Mouse (Mus musculus): ENCODE measurements at regions not wholly inside any gene's neighbourhood (a gene's known extent, or its start where the extent isn't known, plus 50 kb on each side); places are given as distances from the start of the nearest gene placed in this dataset.
A peak's percentile ranks its signal among the peaks of the same experiment; 100 is the strongest.

DNA sequence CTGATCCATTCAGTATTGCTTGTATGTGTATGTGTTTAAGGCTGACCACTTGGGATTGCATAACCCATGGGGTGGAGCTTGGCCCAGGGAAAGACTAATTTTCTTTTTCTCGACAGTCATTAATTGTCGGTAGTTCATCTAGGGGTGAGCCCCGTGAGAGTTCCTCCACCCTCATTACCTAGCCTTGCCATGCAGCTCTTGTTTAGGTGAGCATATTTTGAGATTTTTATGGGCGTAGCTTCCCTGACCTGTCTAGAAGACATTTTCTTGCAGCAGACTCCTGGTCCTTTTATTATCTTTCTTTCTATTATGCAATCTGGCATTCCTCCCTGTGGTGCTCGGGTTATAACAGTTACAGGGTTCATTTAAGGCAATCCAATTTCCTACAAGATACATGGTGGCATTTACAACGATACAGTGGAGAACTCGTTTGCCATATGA, 74.4 kb upstream of the Raph1 start:
- no peaks in the 10 kb centered on the region for H3K9me3 ChIP-seq (ENCODE audit: control insufficient read depth, low read length)
- ATAC-seq (ENCODE audit: insufficient read depth, low FRiP score, low TSS enrichment) = no peak
- no peak overlapping the region for H3K27ac ChIP-seq (ENCODE audit: low read depth, low read length)

DNA sequence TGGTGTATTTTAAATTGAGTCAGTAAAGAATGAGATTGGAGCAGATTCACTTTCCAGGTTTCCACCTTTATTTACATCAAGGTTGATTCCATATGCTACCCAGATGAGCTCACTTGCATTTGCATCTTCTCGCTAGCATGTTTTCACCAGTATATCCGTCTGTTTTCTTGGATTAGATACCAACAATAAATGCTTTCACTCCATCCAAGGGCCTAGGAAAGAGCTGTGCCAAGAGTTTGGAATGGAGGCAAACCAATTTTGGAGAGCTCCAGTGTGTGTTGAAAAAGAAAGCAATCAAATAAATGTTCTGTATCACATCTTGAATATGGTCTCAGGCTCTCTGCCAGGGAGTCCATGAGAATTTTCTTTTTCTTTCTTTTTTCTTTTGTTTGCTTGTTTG, 72.6 kb upstream of the Raph1 start:
- H3K9me3 ChIP-seq (ENCODE audit: control insufficient read depth, low read length) = no peaks in the 10 kb centered on the region
- H3K4me2 ChIP-seq (ENCODE audit: low read depth) = no peak overlapping the region
- WGBS = 92% methylated on average over 2 of the region's 2 CpGs
- DNase-seq (ENCODE audit: low spot score) (no peak), ATAC-seq (ENCODE audit: insufficient read depth, low FRiP score, low TSS enrichment) (no peak)
- H3K4me1 ChIP-seq (ENCODE audit: control insufficient read depth, insufficient read depth, low read length) = no peaks in the 10 kb centered on the region
- no peaks in the 10 kb centered on the region for H3K36me3 ChIP-seq (ENCODE audit: control insufficient read depth, insufficient read depth, low read length)
- H3K4me3 ChIP-seq (ENCODE audit: low read depth, low read length) = no peak overlapping the region
- H3K27me3 ChIP-seq (ENCODE audit: control insufficient read depth, insufficient read depth, low read length) = no peaks in the 10 kb centered on the region
- no peak overlapping the region for H3K27ac ChIP-seq (ENCODE audit: low read depth, low read length)
- H3K9ac ChIP-seq (ENCODE audit: low read length) = no peak overlapping the region

More for the DNA sequence above, 74.4 kb upstream of the Raph1 start:
- H3K4me3 ChIP-seq (ENCODE audit: low read depth, low read length) = no peak overlapping the region
- DNase-seq (ENCODE audit: low spot score) = no peak
- no peaks in the 10 kb centered on the region for H3K36me3 ChIP-seq (ENCODE audit: control insufficient read depth, insufficient read depth, low read length)
- no peak overlapping the region for H3K4me2 ChIP-seq (ENCODE audit: low read depth)
- WGBS = 77% methylated on average over 7 of the region's 7 CpGs
- H3K27me3 ChIP-seq (ENCODE audit: control insufficient read depth, insufficient read depth, low read length) = no peaks in the 10 kb centered on the region
- H3K4me1 ChIP-seq (ENCODE audit: control insufficient read depth, insufficient read depth, low read length) = no peaks in the 10 kb centered on the region
- no peak overlapping the region for H3K9ac ChIP-seq (ENCODE audit: low read length)

DNA sequence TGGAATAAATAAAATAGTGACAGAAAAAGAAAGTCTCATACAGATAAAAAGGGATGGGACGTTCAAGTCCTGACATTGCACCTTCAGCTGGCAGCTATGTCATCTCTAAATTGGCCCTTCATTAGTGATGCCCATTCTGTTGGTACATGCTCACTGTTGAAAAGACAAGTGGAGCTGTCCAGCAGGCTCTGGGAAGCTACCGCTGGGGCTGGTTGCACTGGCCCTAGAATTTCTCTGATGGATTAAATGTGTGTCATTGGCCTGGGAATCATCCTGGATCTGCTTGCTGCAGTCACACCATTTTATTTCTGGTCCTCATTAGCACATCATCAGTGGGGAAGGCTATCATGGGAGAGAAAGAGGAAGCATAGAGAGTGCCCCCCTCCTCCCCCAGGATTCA, 72.2 kb upstream of the Raph1 start:
- DNase-seq (ENCODE audit: low spot score) (no peak), ATAC-seq (ENCODE audit: insufficient read depth, low FRiP score, low TSS enrichment) (no peak)
- no peak overlapping the region for H3K27ac ChIP-seq (ENCODE audit: low read depth, low read length)
- H3K9ac ChIP-seq (ENCODE audit: low read length) = no peak overlapping the region
- no peak overlapping the region for H3K4me3 ChIP-seq (ENCODE audit: low read depth, low read length)
- H3K27me3 ChIP-seq (ENCODE audit: control insufficient read depth, insufficient read depth, low read length) = no peaks in the 10 kb centered on the region
- 58% methylated on average over 2 of the region's 2 CpGs for WGBS
- H3K36me3 ChIP-seq (ENCODE audit: control insufficient read depth, insufficient read depth, low read length) = no peaks in the 10 kb centered on the region
- no peaks in the 10 kb centered on the region for H3K4me1 ChIP-seq (ENCODE audit: control insufficient read depth, insufficient read depth, low read length)
- H3K4me2 ChIP-seq (ENCODE audit: low read depth) = no peak overlapping the region
- no peaks in the 10 kb centered on the region for H3K9me3 ChIP-seq (ENCODE audit: control insufficient read depth, low read length)

DNA sequence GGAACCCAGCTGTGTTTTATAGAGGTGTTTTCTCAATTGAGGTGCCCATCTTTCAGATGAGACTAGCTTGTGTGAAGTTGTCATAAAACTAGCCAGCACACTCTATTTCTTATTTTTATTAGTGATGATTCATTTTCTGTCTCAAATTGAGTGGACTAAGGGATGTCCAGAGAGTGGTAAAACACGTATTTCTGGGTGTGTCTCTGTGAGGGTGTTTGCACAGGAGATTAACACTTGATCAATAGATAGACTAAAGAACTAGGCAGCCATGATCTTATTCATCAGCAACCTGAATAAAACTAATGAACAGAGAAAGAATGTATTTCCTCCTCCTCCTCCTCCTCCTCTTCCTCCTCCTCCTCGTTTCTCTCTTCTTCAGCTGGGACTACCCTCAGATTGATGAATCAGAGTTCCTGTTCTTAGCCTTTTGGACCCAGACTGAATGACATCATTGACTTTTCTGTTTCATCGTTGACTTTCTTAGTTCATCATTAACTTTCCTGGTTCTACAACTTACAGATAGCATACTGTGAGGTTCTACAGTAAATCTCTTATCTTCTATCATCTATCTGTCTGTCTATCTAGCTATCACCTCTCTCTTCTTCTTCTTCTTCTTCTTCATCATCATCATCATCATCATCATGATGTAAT, 70.0 kb upstream of the Raph1 start:
- Histone ChIP-seq H3K4me3 (ENCODE audit: low read depth, low read length) (no peak overlapping the region), H3K36me3 (ENCODE audit: control insufficient read depth, insufficient read depth, low read length) (no peaks in the 10 kb centered on the region), H3K4me1 (ENCODE audit: control insufficient read depth, insufficient read depth, low read length) (no peaks in the 10 kb centered on the region), H3K27me3 (ENCODE audit: control insufficient read depth, insufficient read depth, low read length) (no peaks in the 10 kb centered on the region), H3K4me2 (ENCODE audit: low read depth) (no peak overlapping the region), H3K9ac (ENCODE audit: low read length) (no peak overlapping the region), H3K9me3 (ENCODE audit: control insufficient read depth, low read length) (no peaks in the 10 kb centered on the region), H3K27ac (ENCODE audit: low read depth, low read length) (no peak overlapping the region)
- no peak for DNase-seq (ENCODE audit: low spot score)
- WGBS = 81% methylated on average over 3 of the region's 3 CpGs
- ATAC-seq (ENCODE audit: insufficient read depth, low FRiP score, low TSS enrichment) = no peak

DNA sequence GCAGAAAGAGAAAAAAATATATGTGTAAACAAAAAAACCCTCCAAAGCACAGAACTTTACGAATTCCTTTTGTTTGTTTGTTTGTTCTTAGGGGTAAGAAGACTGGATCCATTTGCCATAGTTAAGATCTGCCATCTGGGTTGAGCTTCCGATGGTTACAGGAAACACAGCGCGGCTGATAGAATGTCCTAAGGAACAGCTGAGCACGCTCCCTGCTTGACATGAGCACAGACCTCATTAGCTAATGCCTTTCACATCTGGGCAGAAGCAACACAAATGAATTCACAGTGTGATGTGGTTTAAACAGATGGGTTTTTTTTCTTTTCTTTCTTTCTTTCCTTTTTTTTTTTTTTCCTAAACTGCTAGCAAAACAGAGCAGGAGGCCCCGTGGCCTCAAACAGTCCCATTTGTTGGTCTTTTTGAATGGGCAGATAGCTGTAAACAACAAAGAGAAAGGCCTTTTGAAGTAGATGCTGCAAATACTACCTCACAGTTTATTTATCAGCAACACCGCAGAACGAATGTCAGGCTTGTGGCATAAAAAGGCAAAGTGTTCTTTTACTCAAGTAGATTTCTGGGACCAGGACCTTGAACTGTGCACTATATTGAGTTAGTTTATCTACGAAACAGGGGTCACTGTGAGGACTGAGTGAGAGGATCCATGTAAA, 61.0 kb upstream of the Raph1 start:
- WGBS = 31% methylated on average over 9 of the region's 9 CpGs
- no peak overlapping the region for H3K27ac ChIP-seq (ENCODE audit: low read depth, low read length)
- H3K9me3 ChIP-seq (ENCODE audit: control insufficient read depth, low read length) = no peaks in the 10 kb centered on the region
- H3K4me2 ChIP-seq (ENCODE audit: low read depth) = no peak overlapping the region
- no peaks in the 10 kb centered on the region for H3K27me3 ChIP-seq (ENCODE audit: control insufficient read depth, insufficient read depth, low read length)
- H3K9ac ChIP-seq (ENCODE audit: low read length) = no peak overlapping the region
- ATAC-seq (ENCODE audit: insufficient read depth, low FRiP score, low TSS enrichment) = no peak
- H3K4me1 ChIP-seq (ENCODE audit: control insufficient read depth, insufficient read depth, low read length) = no peaks in the 10 kb centered on the region
- no peaks in the 10 kb centered on the region for H3K36me3 ChIP-seq (ENCODE audit: control insufficient read depth, insufficient read depth, low read length)
- H3K4me3 ChIP-seq (ENCODE audit: low read depth, low read length) = no peak overlapping the region
- DNase-seq (ENCODE audit: low spot score) = no peak

DNA sequence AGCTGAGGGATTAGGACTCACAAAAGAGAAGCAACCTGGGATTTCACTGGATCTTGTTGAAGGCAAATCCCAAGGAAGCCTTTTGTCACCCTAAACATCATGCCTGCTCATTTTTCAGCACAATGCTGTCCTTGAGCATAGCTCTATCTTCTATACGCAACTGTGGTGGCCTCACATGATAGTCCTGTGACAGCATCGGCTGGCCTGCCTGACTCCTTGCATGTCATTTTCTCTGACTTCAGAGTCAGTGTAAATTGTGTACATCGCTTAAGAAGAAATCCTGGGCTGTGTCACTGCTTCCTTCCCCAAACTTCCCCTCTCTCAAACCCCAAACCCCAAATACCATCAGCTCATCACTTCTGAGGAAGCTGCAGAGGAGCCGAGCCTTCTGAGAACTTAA, 60.5 kb upstream of the Raph1 start:
- no peaks in the 10 kb centered on the region for H3K9me3 ChIP-seq (ENCODE audit: control insufficient read depth, low read length)
- no peak overlapping the region for H3K4me3 ChIP-seq (ENCODE audit: low read depth, low read length)
- H3K36me3 ChIP-seq (ENCODE audit: control insufficient read depth, insufficient read depth, low read length) = no peaks in the 10 kb centered on the region
- no peak overlapping the region for H3K4me2 ChIP-seq (ENCODE audit: low read depth)
- H3K4me1 ChIP-seq (ENCODE audit: control insufficient read depth, insufficient read depth, low read length) = no peaks in the 10 kb centered on the region
- 57% methylated on average over 4 of the region's 4 CpGs for WGBS
- H3K9ac ChIP-seq (ENCODE audit: low read length) = no peak overlapping the region
- no peak overlapping the region for H3K27ac ChIP-seq (ENCODE audit: low read depth, low read length)
- H3K27me3 ChIP-seq (ENCODE audit: control insufficient read depth, insufficient read depth, low read length) = no peaks in the 10 kb centered on the region
- DNase-seq (ENCODE audit: low spot score) (peak; percentile 27), ATAC-seq (ENCODE audit: insufficient read depth, low FRiP score, low TSS enrichment) (no peak)

DNA sequence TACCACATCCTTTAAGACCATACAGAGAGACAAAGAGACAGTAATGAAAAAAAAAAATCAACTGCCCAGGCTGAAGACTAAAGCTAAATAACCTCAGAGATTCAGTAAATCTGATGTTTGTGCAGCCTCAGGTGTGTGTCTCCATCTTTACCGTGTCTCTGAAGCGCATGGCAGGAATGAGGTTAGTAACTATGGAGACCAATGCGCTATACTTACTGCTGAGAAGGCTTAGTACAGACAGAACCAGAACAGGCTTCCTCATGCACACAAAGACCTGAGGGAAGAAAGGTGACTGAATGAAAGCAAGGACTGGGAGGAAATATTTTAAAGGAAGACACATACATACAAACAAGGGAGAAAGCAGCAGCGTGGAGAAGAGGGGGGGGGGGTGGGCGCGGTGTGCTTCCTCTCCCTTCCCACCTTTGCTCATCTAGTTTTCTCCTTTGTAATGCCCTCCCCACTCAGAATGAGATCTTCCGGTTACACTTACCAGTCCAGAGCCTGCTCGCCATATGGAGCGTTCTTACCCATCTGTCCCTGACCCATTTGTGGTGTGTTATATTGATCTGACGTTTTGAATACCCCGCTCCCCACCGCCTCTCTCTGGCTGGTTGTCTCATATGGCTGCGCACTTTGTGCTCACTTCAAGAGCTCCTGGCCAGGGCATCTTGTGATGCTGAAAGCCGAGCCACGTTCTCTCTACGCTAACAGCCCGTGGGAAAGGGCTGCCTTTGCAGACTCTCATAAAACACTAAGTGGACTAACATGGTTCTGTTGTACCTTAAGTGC, 59.0 kb upstream of the Raph1 start:
- Histone ChIP-seq H3K4me1 (ENCODE audit: control insufficient read depth, insufficient read depth, low read length) (no peaks in the 10 kb centered on the region), H3K27ac (ENCODE audit: low read depth, low read length) (no peak overlapping the region), H3K27me3 (ENCODE audit: control insufficient read depth, insufficient read depth, low read length) (no peaks in the 10 kb centered on the region), H3K9me3 (ENCODE audit: control insufficient read depth, low read length) (no peaks in the 10 kb centered on the region), H3K4me2 (ENCODE audit: low read depth) (no peak overlapping the region), H3K4me3 (ENCODE audit: low read depth, low read length) (no peak overlapping the region), H3K36me3 (ENCODE audit: control insufficient read depth, insufficient read depth, low read length) (no peaks in the 10 kb centered on the region), H3K9ac (ENCODE audit: low read length) (no peak overlapping the region)
- DNase-seq (ENCODE audit: low spot score) (no peak), ATAC-seq (ENCODE audit: insufficient read depth, low FRiP score, low TSS enrichment) (peak; percentile 13; the same call in 1 of the 2 replicates)
- 71% methylated on average over 14 of the region's 17 CpGs for WGBS

DNA sequence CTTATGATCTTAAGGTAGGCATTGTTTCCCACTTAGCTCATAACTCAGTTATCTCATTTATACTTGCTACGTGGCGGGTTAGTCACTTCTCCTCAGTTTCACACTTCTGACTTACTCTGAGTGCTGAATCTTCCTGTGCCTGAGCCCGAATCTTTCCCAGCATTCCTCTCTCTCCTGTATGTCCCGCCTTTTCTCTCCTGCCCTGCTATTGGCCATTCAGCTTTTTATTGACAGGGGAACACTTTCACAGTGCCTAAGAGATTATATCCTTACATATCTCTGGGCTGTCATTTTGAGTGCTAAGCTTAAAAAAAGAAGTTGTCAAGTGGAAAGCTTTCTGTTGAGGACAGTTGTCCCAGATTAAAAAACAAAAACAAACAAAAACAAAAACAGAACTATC, 57.3 kb upstream of the Raph1 start:
- ATAC-seq (ENCODE audit: insufficient read depth, low FRiP score, low TSS enrichment) (no peak), DNase-seq (ENCODE audit: low spot score) (no peak)
- Histone ChIP-seq H3K9me3 (ENCODE audit: control insufficient read depth, low read length) (no peaks in the 10 kb centered on the region), H3K36me3 (ENCODE audit: control insufficient read depth, insufficient read depth, low read length) (no peaks in the 10 kb centered on the region), H3K9ac (ENCODE audit: low read length) (no peak overlapping the region), H3K4me1 (ENCODE audit: control insufficient read depth, insufficient read depth, low read length) (no peaks in the 10 kb centered on the region), H3K27ac (ENCODE audit: low read depth, low read length) (no peak overlapping the region), H3K4me2 (ENCODE audit: low read depth) (no peak overlapping the region), H3K4me3 (ENCODE audit: low read depth, low read length) (no peak overlapping the region), H3K27me3 (ENCODE audit: control insufficient read depth, insufficient read depth, low read length) (no peaks in the 10 kb centered on the region)
- 92% methylated on average over 4 of the region's 4 CpGs for WGBS

All from neural tube, embryonic 11.5 days (tissue).